Mouse (Mus musculus) splenic B cell, adult 2 months (primary cell): ENCODE data around the gene Mkrn3.

Source experiments
- DNase-seq: peaks from one replicate; pipeline ENCODE4 v3.0.0-alpha.2; 2011; ENCODE audit warnings: low read depth, low spot score
- H3K27me3 ChIP-seq: 2 replicates; pipeline ENCODE4 v1.6.1; 2012; ENCODE audit warnings: mild to moderate bottlenecking, low read length, moderate library complexity, mixed read lengths; ENCODE audit not compliant: control insufficient read depth, poor library complexity, insufficient read depth, severe bottlenecking
- H3K36me3 ChIP-seq: 2 replicates; pipeline ENCODE4 v1.6.1; 2012; ENCODE audit warnings: mild to moderate bottlenecking, low read length, moderate library complexity, mixed read lengths; ENCODE audit not compliant: control insufficient read depth, poor library complexity, insufficient read depth, severe bottlenecking

Mkrn3 gene

DNA sequence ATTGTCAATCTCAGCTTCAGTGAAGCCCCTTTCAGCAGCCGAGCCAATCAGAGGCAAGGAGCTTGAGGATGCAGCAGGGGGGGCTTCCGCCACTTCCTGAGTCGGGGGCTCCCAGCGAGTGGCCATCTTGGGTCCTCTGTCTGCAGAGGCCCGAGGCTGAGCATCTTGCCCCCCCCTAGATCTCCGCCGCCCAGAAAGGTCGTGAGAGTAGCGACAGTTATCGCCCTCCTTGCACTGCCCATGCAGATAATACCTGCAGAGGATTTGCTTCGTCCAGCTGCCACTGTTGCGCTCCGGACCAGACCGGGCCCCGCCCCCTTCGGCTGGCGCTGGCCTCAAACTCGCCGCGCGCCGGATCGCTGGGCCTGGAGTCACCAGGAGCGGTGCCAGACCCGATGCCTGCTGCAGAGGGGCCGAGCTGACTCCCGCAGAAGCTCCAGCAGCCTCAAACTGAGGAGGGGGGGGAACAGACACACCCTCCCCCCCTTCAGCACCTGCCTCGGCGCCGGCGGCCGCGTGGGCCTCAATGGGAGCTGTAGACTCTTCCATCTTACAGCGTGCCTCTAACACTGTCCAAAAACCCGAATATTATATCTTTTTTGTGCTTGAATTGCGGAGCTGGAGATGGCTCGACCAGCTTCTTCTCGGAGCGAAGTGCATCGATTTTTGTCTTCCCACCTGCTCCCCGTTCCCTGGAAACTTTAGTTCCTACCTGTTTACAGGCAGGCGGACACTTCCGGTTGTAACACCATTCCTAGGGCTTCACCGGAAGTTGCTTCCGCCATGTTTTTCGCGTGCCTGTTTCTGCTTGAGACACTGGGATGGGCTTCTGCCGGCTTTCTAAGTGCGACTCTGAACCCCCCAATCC lies at the start of gene Mkrn3:
Mkrn3 (minus strand) TSS at position 647 of the 868 bp plus-strand sequence.
- H3K27me3 ChIP-seq = no peaks in the 10 kb centered on the region
- peak; percentile 5 for DNase-seq
- no peaks in the 10 kb centered on the region for H3K36me3 ChIP-seq

- no peaks in the 10 kb centered on the region for H3K36me3 ChIP-seq
- no peak for DNase-seq
- no peaks in the 10 kb centered on the region for H3K27me3 ChIP-seq
Measured at GRCm38 (mm10) chr7:62463878-62464755, 44.2 kb upstream of the Mkrn3 start, which contains the start of gene Peg12. Gene Peg12, minus strand, starts transcription at chr7:62464510.

DNA sequence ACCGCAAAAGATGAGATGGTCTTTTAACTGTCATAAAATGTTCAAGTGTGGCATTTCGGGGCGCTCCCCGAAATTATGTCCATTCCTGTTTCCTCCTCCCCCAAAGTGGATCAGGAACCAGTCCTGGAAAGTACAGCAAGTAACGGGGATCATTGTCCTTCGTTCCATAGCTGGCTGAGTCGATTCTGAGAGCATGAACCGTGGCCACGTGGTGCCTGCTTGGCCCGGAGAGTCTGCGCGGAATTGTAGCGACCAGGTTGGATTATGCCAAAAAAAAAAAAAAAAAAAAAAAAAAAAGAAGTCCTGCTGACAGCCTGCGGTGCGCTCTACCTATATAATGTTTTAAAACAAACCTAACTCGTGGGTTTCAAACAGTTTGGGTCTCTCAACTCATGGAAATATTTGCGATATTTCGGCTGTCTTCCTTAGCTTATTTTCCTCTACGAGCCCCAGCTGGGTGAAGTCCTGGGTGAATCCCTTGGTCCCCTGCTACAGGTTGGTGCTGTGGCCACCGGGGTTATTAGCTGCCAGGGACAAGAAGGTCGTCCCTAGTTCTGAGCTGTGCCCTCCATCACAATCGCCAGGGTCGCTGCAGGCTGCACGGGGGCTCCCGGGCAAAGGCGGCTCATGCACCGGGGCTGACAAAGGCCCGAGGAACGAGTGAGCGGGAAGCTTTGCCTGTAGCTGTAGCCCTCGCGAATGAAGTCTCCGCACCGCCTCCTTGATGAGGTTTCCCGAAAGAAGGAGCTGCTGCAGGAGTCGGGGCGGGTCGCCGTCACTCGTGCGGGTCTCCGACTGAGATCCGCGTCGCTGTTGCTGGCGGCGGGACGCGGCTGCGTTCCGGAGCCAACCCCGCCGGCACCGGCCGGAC lies 43.3 kb upstream of the Mkrn3 start:
- no peak for DNase-seq
- H3K27me3 ChIP-seq = no peaks in the 10 kb centered on the region
- no peaks in the 10 kb centered on the region for H3K36me3 ChIP-seq

GRCm38 (mm10) chr7:62462229-62463006 lies 42.5 kb upstream of the Mkrn3 start:
- DNase-seq = no peak
- H3K27me3 ChIP-seq = no peaks in the 10 kb centered on the region
- H3K36me3 ChIP-seq = no peaks in the 10 kb centered on the region

GRCm38 (mm10) chr7:62452353-62452752 lies 32.4 kb upstream of the Mkrn3 start:
- Histone ChIP-seq H3K27me3 (no peaks in the 10 kb centered on the region), H3K36me3 (no peaks in the 10 kb centered on the region)
- no peak for DNase-seq

GRCm38 (mm10) chr7:62445431-62446165 lies 25.7 kb upstream of the Mkrn3 start:
- H3K36me3 ChIP-seq = no peaks in the 10 kb centered on the region
- no peaks in the 10 kb centered on the region for H3K27me3 ChIP-seq
- no peak for DNase-seq

GRCm38 (mm10) chr7:62436394-62436793 lies 16.5 kb upstream of the Mkrn3 start:
- Histone ChIP-seq H3K36me3 (no peaks in the 10 kb centered on the region), H3K27me3 (no peaks in the 10 kb centered on the region)
- DNase-seq = no peak

- Histone ChIP-seq H3K27me3 (no peaks in the 10 kb centered on the region), H3K36me3 (no peaks in the 10 kb centered on the region)
- DNase-seq = no peak
Measured at GRCm38 (mm10) chr7:62433243-62433642, 13.3 kb upstream of the Mkrn3 start.

- no peaks in the 10 kb centered on the region for H3K36me3 ChIP-seq
- H3K27me3 ChIP-seq = no peaks in the 10 kb centered on the region
- no peak for DNase-seq
Measured at GRCm38 (mm10) chr7:62428337-62428736, 8.4 kb upstream of the Mkrn3 start.

GRCm38 (mm10) chr7:62423210-62423609 lies 3.3 kb upstream of the Mkrn3 start:
- DNase-seq = no peak
- Histone ChIP-seq H3K27me3 (no peaks in the 10 kb centered on the region), H3K36me3 (no peaks in the 10 kb centered on the region)

DNA sequence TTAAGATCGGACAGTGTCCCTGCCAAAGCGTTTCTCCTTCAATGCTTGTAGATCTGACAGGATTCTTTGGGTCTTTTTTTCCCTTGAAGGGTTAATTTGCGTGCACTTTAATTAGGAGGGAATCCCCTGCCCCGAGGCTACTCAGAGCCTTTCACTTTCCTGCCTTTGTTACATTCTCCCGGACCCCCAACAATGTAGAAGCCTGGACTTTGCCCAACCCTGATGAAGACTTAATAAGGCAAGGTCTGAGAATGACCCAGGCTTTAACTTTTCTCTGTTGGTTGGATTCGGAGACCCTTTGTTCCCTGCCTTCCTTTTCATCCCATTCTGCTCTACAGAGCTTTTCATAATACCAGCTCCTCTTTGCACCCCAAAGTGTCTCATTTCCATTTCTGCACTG lies 627 bp upstream of the Mkrn3 start:
- H3K36me3 ChIP-seq = no peaks in the 10 kb centered on the region
- no peaks in the 10 kb centered on the region for H3K27me3 ChIP-seq
- no peak for DNase-seq

DNA sequence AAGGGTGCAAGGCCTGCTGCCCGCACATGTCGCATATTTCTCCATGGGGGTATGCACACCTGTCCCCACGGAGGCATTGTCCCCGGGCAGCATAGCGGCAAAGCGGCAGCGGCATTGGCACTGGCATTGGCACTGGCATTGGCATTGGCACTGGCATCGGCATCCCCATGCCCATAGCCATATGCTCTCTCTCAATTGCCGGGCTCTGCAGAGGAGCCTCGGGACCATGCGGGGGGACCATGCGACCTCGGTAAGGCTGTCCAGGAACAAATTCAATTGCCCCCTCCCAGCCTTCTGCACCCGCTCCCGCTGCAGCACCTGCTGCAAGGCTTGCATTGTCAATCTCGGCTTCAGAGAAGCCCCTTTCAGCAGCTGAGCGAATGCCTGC lies 840 bp downstream of the Mkrn3 start:
- no peaks in the 10 kb centered on the region for H3K27me3 ChIP-seq
- H3K36me3 ChIP-seq = no peaks in the 10 kb centered on the region
- DNase-seq = no peak

GRCm38 (mm10) chr7:62418346-62418745 lies 1.6 kb downstream of the Mkrn3 start:
- Histone ChIP-seq H3K36me3 (no peaks in the 10 kb centered on the region), H3K27me3 (no peaks in the 10 kb centered on the region)
- no peak for DNase-seq
